Mouse (Mus musculus) left cerebral cortex, adult 9 months (tissue): ENCODE measurements around the gene Sirt2.

Experiments
- DNase-seq, 2 experiments: peaks; one replicate each; pipeline ENCODE4 v3.0.0; 2022; ENCODE audit warnings: low spot score in 2 of 2

The Sirt2 gene

GRCm38 (mm10) chr7:28766173-28766879 lies at the start of gene Sirt2:
TSS of gene Sirt2 (plus strand) at chr7:28766735.
- DNase-seq: peak; percentile 98 to 100

- DNase-seq: no peak
Observed at GRCm38 (mm10) chr7:28717726-28718125, 48.8 kb upstream of the Sirt2 start.

- DNase-seq: no peak
Observed at GRCm38 (mm10) chr7:28719159-28719558, 47.4 kb upstream of the Sirt2 start.

GRCm38 (mm10) chr7:28719650-28720049 lies 46.9 kb upstream of the Sirt2 start:
- no peak for DNase-seq

- DNase-seq: no peak
Observed at GRCm38 (mm10) chr7:28720753-28721537, 45.6 kb upstream of the Sirt2 start.

- no peak for DNase-seq
Observed at GRCm38 (mm10) chr7:28722079-28722478, 44.5 kb upstream of the Sirt2 start.

- DNase-seq: no peak
Observed at GRCm38 (mm10) chr7:28724613-28725012, 41.9 kb upstream of the Sirt2 start.

- DNase-seq: peak; percentile 54 to 82
Observed at GRCm38 (mm10) chr7:28726600-28726999, 39.9 kb upstream of the Sirt2 start.

GRCm38 (mm10) chr7:28727649-28728340 lies 38.7 kb upstream of the Sirt2 start:
- DNase-seq: peak in 1 of 2 experiments; percentile 57

- DNase-seq: peak in 1 of 2 experiments; percentile 61
Observed at GRCm38 (mm10) chr7:28732341-28733142, 34.0 kb upstream of the Sirt2 start.

GRCm38 (mm10) chr7:28733211-28733610 lies 33.3 kb upstream of the Sirt2 start:
- DNase-seq: no peak

- DNase-seq: no peak
Observed at GRCm38 (mm10) chr7:28735701-28736100, 30.8 kb upstream of the Sirt2 start.

- no peak for DNase-seq
Observed at GRCm38 (mm10) chr7:28739829-28740228, 26.7 kb upstream of the Sirt2 start.

- no peak for DNase-seq
Observed at GRCm38 (mm10) chr7:28740949-28741348, 25.6 kb upstream of the Sirt2 start.

GRCm38 (mm10) chr7:28741368-28741708 lies 25.2 kb upstream of the Sirt2 start:
- no peak for DNase-seq

- DNase-seq: peak; percentile 97 to 98
Observed at GRCm38 (mm10) chr7:28741709-28742438, 24.7 kb upstream of the Sirt2 start, which contains the start of the genes Mrps12 and Sars2. TSS of gene Mrps12 (minus strand) at chr7:28741820. TSS of gene Sars2 (plus strand) at chr7:28741992.

GRCm38 (mm10) chr7:28749935-28750334 lies 16.6 kb upstream of the Sirt2 start:
- no peak for DNase-seq

- no peak for DNase-seq
Observed at GRCm38 (mm10) chr7:28756079-28756478, 10.5 kb upstream of the Sirt2 start, which contains the start of gene Ccer2. TSS of gene Ccer2 (plus strand) at chr7:28756174.

GRCm38 (mm10) chr7:28758623-28759022 lies 7.9 kb upstream of the Sirt2 start:
- no peak for DNase-seq

- no peak for DNase-seq
Observed at GRCm38 (mm10) chr7:28761907-28762306, 4.6 kb upstream of the Sirt2 start.

GRCm38 (mm10) chr7:28765211-28765610 lies 1.3 kb upstream of the Sirt2 start:
- DNase-seq: no peak
